Mouse (Mus musculus) heart, postnatal 0 days (tissue): ENCODE results near the gene 4930524J08Rik. TPM values are rescaled to one million over a fixed set of nuclear protein-coding genes. Genes with fewer than 3 reads are reported as not detected.
A peak's percentile ranks its signal among the peaks of the same experiment; 100 is the strongest.

Source experiments
- ATAC-seq: fragments of 200-750 bp; cut with Nextera tagmentation; 2 replicates; pipeline ENCODE4 v1.8.0; 2017; ENCODE audit warnings: low read depth, moderate number of reproducible peaks, moderate library complexity; ENCODE audit not compliant: insufficient read depth
- DNase-seq: peaks from one replicate; pipeline ENCODE4 v3.0.0-alpha.2; 2016; ENCODE audit warnings: low spot score
- H3K27ac ChIP-seq: fragments of 300-500 bp; sonication (generic); 2 replicates; pipeline ENCODE4 v1.5.1; 2014; ENCODE audit warnings: low read depth, mild to moderate bottlenecking
- H3K27me3 ChIP-seq: fragments of 300-500 bp; sonication (generic); 2 replicates; pipeline ENCODE4 v1.6.1; 2014; ENCODE audit warnings: low read length, mixed read lengths; ENCODE audit not compliant: control insufficient read depth, insufficient read depth
- H3K36me3 ChIP-seq: fragments of 300-500 bp; sonication (generic); replicated peaks from 2 replicates; pipeline ENCODE4 v1.6.1; 2014; ENCODE audit warnings: low read length, mixed read lengths; ENCODE audit not compliant: control insufficient read depth, insufficient read depth
- H3K4me1 ChIP-seq: fragments of 300-500 bp; sonication (generic); 2 replicates; pipeline ENCODE4 v1.6.1; 2014; ENCODE audit warnings: antibody characterized with exemption; ENCODE audit not compliant: control insufficient read depth, insufficient read depth
- H3K4me2 ChIP-seq: fragments of 300-500 bp; sonication (generic); 2 replicates; pipeline ENCODE4 v1.6.1; 2014; ENCODE audit warnings: low read depth, mild to moderate bottlenecking, low read length, moderate library complexity
- H3K4me3 ChIP-seq: fragments of 300-500 bp; sonication (generic); 2 replicates; pipeline ENCODE4 v1.5.1; 2014; ENCODE audit warnings: low read depth, low read length
- H3K9ac ChIP-seq: fragments of 300-500 bp; sonication (generic); replicated peaks from 2 replicates; pipeline ENCODE4 v1.6.1; 2014; ENCODE audit warnings: low read depth, low read length, mixed read lengths
- H3K9me3 ChIP-seq: fragments of 300-500 bp; sonication (generic); replicated peaks from 2 replicates; pipeline ENCODE4 v1.6.1; 2016; ENCODE audit warnings: low read length; ENCODE audit not compliant: control insufficient read depth
- CTCF ChIP-seq: IDR thresholded peaks from 2 replicates; pipeline ENCODE4 v1.5.1; 2016; ENCODE audit warnings: antibody characterized with exemption, control low read depth, low read depth
- EP300 ChIP-seq: IDR thresholded peaks from 2 replicates; pipeline ENCODE4 v1.6.1; 2016; ENCODE audit warnings: antibody characterized with exemption, low read depth
- WGBS: fragments of 180-500 bp; shearing (Covaris S2); extraction: QIAGEN DNeasy Blood & Tissue Kit; methylation state at CpG from one replicate; pipeline ENCODE4 v1.1.7; 2014; 5-methylcytosine and 5-hydroxymethylcytosine counted together
- polyA plus RNA-seq: library from polyadenylated mRNA; unstranded; fragments of >200 nt; fragmentation: Nextera tagmentation; extraction: Ambion mirVana; gene quantifications from 2 replicates; pipeline ENCODE4 v1.2.1, GENCODE M21; 2015
- total RNA-seq: library from RNA; depleted of rRNA; stranded (reverse); fragments of >200 nt; gene quantifications from 2 replicates; pipeline ENCODE4 v1.2.3, GENCODE M21; 2014; ENCODE audit warnings: low replicate concordance

The 4930524J08Rik gene
- total and polyA plus RNA-seq, 2 experiments from 2014 or later: 1.7 to 24.0 TPM

GRCm38 (mm10) chr5:99975061-99975460, 3.8 kb upstream of the 4930524J08Rik start:
- Histone ChIP-seq H3K4me2 (peak overlapping the region; percentile 93), H3K4me3 (no peak overlapping the region), H3K36me3 (no peaks in the 10 kb centered on the region), H3K4me1 (peaks cover 33% of the 10 kb centered on the region), H3K27me3 (no peaks in the 10 kb centered on the region), H3K27ac (peak overlapping the region; percentile 30; the same call in 1 of the 2 replicates), H3K9ac (no peak overlapping the region), H3K9me3 (no peaks in the 10 kb centered on the region)
- ATAC-seq (no peak), DNase-seq (no peak)
- no peak for TF ChIP-seq EP300
- no peak for TF ChIP-seq CTCF
- 25% methylated on average over 4 of the region's 4 CpGs for WGBS

DNA sequence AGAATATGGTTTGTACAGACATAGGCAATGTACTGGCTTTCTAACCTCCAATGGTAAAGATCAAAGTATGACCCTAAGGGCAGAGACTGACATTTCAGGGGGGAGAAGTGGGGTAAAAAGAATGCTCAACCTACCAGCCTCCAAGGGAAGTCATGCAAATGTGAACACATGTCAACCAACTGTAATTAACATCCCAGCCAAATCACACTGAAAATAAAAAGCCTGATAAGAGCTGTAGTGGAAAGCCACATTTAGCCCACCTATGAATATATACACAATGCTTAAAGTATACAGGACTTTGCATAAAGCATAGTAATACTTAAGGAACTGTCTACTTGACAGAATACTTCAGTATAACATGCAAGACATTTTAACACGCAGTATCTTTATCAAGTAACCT, 3.1 kb upstream of the 4930524J08Rik start:
- ATAC-seq (no peak), DNase-seq (no peak)
- H3K4me2 ChIP-seq: peak overlapping the region; percentile 93
- no peak overlapping the region for H3K9ac ChIP-seq
- H3K4me3 ChIP-seq: peak overlapping the region; percentile 82; the same call in 1 of the 2 replicates
- H3K27ac ChIP-seq: no peak overlapping the region
- H3K9me3 ChIP-seq: no peaks in the 10 kb centered on the region
- H3K27me3 ChIP-seq: no peaks in the 10 kb centered on the region
- H3K4me1 ChIP-seq: peaks cover 33% of the 10 kb centered on the region
- WGBS: 31% methylated on average over 1 of the region's 1 CpGs
- H3K36me3 ChIP-seq: no peaks in the 10 kb centered on the region
- TF ChIP-seq EP300 (no peak), CTCF (no peak)

GRCm38 (mm10) chr5:99976334-99976955, 2.4 kb upstream of the 4930524J08Rik start:
- peaks cover 33% of the 10 kb centered on the region for H3K4me1 ChIP-seq
- ATAC-seq: no peak
- H3K27ac ChIP-seq: no peak overlapping the region

GRCm38 (mm10) chr5:99977516-99978301, 1.2 kb upstream of the 4930524J08Rik start:
- Histone ChIP-seq H3K4me3 (peak overlapping the region; percentile 82), H3K9me3 (no peaks in the 10 kb centered on the region), H3K27ac (peak overlapping the region; percentile 96), H3K36me3 (no peaks in the 10 kb centered on the region), H3K9ac (peak overlapping the region; percentile 92), H3K4me2 (peak overlapping the region; percentile 93), H3K4me1 (peaks cover 33% of the 10 kb centered on the region), H3K27me3 (no peaks in the 10 kb centered on the region)
- peak; percentile 90 for DNase-seq
- TF ChIP-seq CTCF: no peak
- no peak for TF ChIP-seq EP300
- under 1% methylated on average over 38 of the region's 50 CpGs for WGBS
- peak; percentile 43 for ATAC-seq

More at GRCm38 (mm10) chr5:99976334-99976955, 2.4 kb upstream of the 4930524J08Rik start:
- peak overlapping the region; percentile 82 for H3K4me3 ChIP-seq
- no peak for TF ChIP-seq EP300
- no peak for TF ChIP-seq CTCF
- peak overlapping the region; percentile 92 for H3K9ac ChIP-seq
- H3K27me3 ChIP-seq: no peaks in the 10 kb centered on the region
- H3K36me3 ChIP-seq: no peaks in the 10 kb centered on the region
- 4% methylated on average over 8 of the region's 8 CpGs for WGBS
- H3K4me2 ChIP-seq: peak overlapping the region; percentile 93
- DNase-seq: peak; percentile 49
- no peaks in the 10 kb centered on the region for H3K9me3 ChIP-seq

DNA sequence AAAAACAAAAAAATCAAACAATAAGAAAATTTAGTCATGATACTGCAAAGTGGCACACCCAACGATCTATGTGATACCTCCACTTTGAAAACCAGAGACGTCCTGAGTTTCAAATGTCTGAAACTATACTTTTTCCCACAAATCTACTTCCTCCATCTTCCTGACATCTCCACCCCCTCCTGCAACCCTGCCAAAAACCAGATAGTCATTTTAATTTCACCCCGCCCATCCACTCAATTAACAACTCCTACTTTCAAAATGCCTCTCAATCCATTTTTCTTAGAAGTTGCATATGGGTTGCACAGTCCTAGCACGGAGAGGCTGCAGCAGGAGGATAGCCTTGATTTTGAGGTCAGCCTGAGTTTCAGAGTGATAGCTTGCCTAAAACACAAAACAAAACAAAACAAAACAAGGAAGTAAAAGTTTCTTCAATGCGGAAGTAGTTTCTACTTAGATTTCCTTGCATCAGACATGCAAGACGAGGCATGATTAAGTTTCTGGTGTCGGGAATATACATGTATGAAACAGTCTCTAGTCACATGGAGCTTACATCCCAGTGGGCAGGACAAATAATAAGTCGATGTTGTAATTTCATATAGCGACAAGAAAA, 4.7 kb downstream of the 4930524J08Rik start:
- no peak for TF ChIP-seq CTCF
- TF ChIP-seq EP300: no peak
- H3K27me3 ChIP-seq: no peaks in the 10 kb centered on the region
- no peaks in the 10 kb centered on the region for H3K9me3 ChIP-seq
- 84% methylated on average over 9 of the region's 9 CpGs for WGBS
- H3K36me3 ChIP-seq: no peaks in the 10 kb centered on the region
- H3K27ac ChIP-seq: no peak overlapping the region
- H3K4me3 ChIP-seq: no peak overlapping the region
- ATAC-seq (no peak), DNase-seq (no peak)
- no peak overlapping the region for H3K9ac ChIP-seq
- H3K4me1 ChIP-seq: peaks cover 4% of the 10 kb centered on the region; the same call in 1 of the 2 replicates
- no peak overlapping the region for H3K4me2 ChIP-seq
